Mouse (Mus musculus) limb, embryonic 14.5 days (tissue): ENCODE data around the gene Cd164. TPM values are rescaled to one million over a fixed set of nuclear protein-coding genes. Genes with fewer than 3 reads are reported as not detected.

ENCODE experiments used
- ATAC-seq: fragments of 200-750 bp; cut with Nextera tagmentation; 2 replicates; pipeline ENCODE4 v1.8.0; 2017; ENCODE audit warnings: low read depth, moderate number of reproducible peaks, moderate TSS enrichment; ENCODE audit not compliant: low FRiP score
- DNase-seq: peaks from one replicate; pipeline ENCODE4 v3.0.0-alpha.2; 2015; ENCODE audit warnings: low spot score
- H3K27ac ChIP-seq: fragments of 300-500 bp; sonication (generic); replicated peaks from 2 replicates; pipeline ENCODE4 v1.5.1; 2014; ENCODE audit warnings: low read depth, mild to moderate bottlenecking, low read length, moderate library complexity, mixed read lengths
- H3K27me3 ChIP-seq: fragments of 300-500 bp; sonication (generic); 2 replicates; pipeline ENCODE4 v1.6.1; 2014; ENCODE audit warnings: low read length, mixed read lengths; ENCODE audit not compliant: control insufficient read depth, insufficient read depth
- H3K36me3 ChIP-seq: fragments of 300-500 bp; sonication (generic); 2 replicates; pipeline ENCODE4 v1.6.1; 2014; ENCODE audit warnings: mild to moderate bottlenecking, low read length, moderate library complexity, mixed read lengths; ENCODE audit not compliant: control insufficient read depth, insufficient read depth
- H3K4me1 ChIP-seq: fragments of 300-500 bp; sonication (generic); 2 replicates; pipeline ENCODE4 v1.6.1; 2014; ENCODE audit warnings: antibody characterized with exemption, low read length, mixed read lengths; ENCODE audit not compliant: control insufficient read depth, insufficient read depth
- H3K4me2 ChIP-seq: fragments of 300-500 bp; sonication (generic); replicated peaks from 2 replicates; pipeline ENCODE4 v1.6.1; 2014; ENCODE audit warnings: low read depth, mild to moderate bottlenecking, low read length, moderate library complexity; ENCODE audit not compliant: severe bottlenecking
- H3K4me3 ChIP-seq: fragments of 300-500 bp; sonication (generic); replicated peaks from 2 replicates; pipeline ENCODE4 v1.5.1; 2014; ENCODE audit warnings: low read length
- H3K9ac ChIP-seq: fragments of 300-500 bp; sonication (generic); 2 replicates; pipeline ENCODE4 v1.6.1; 2014; ENCODE audit warnings: mild to moderate bottlenecking, low read depth, low read length, moderate library complexity; ENCODE audit not compliant: severe bottlenecking
- H3K9me3 ChIP-seq: fragments of 300-500 bp; sonication (generic); 2 replicates; pipeline ENCODE4 v1.6.1; 2016; ENCODE audit warnings: low read length; ENCODE audit not compliant: control insufficient read depth
- POLR2A ChIP-seq: fragments of 200-500 bp; IDR thresholded peaks from 2 replicates; pipeline ENCODE4 v1.8.0; 2012; ENCODE audit warnings: inconsistent platforms, mild to moderate bottlenecking, moderate library complexity, borderline replicate concordance; ENCODE audit not compliant: insufficient read depth, insufficient read length; ENCODE audit errors: extremely low read depth
- WGBS: fragments of 180-500 bp; shearing (Covaris S2); extraction: QIAGEN DNeasy Blood & Tissue Kit; methylation state at CpG from one replicate; pipeline ENCODE4 v1.1.7; 2014; 5-methylcytosine and 5-hydroxymethylcytosine counted together
- polyA plus RNA-seq, 2 experiments: library from polyadenylated mRNA; depleted of rRNA in 1 of 2; stranded (reverse) in 1 of 2; unstranded in 1 of 2; fragments of >200 nt; fragmentation: Nextera tagmentation in 1 of 2; extraction: Ambion mirVana in 1 of 2; gene quantifications; 2 replicates each; pipeline versions ENCODE4 v1.2.1 to v1.2.3; 2012 to 2014

Cd164 gene
- polyA plus RNA-seq, 2 experiments = 160 to 209 TPM

GRCm38 (mm10) chr10:41573190-41573589 lies 54.0 kb downstream of the Cd164 start:
- no peak overlapping the region for H3K4me2 ChIP-seq
- no peak overlapping the region for H3K4me3 ChIP-seq
- no peak for ATAC-seq
- no peaks in the 10 kb centered on the region for H3K36me3 ChIP-seq
- TF ChIP-seq POLR2A = no peak
- no peaks in the 10 kb centered on the region for H3K27me3 ChIP-seq
- H3K9ac ChIP-seq = no peak overlapping the region
- no peak for DNase-seq
- no peak overlapping the region for H3K27ac ChIP-seq
- H3K9me3 ChIP-seq = no peaks in the 10 kb centered on the region
- H3K4me1 ChIP-seq = peaks cover 5% of the 10 kb centered on the region
- 16% methylated on average over 6 of the region's 6 CpGs for WGBS

GRCm38 (mm10) chr10:41575451-41576327 lies 56.5 kb downstream of the Cd164 start:
- TF ChIP-seq POLR2A = no peak
- H3K9ac ChIP-seq = no peak overlapping the region
- H3K36me3 ChIP-seq = no peaks in the 10 kb centered on the region
- 41% methylated on average over 8 of the region's 8 CpGs for WGBS
- H3K4me3 ChIP-seq = no peak overlapping the region
- H3K27me3 ChIP-seq = no peaks in the 10 kb centered on the region
- H3K4me1 ChIP-seq = peaks cover 5% of the 10 kb centered on the region
- no peaks in the 10 kb centered on the region for H3K9me3 ChIP-seq
- ATAC-seq (no peak), DNase-seq (no peak)
- H3K4me2 ChIP-seq = no peak overlapping the region
- no peak overlapping the region for H3K27ac ChIP-seq

- no peak overlapping the region for H3K9ac ChIP-seq
- no peak overlapping the region for H3K27ac ChIP-seq
- no peaks in the 10 kb centered on the region for H3K36me3 ChIP-seq
- ATAC-seq (no peak), DNase-seq (no peak)
- H3K4me3 ChIP-seq = no peak overlapping the region
- no peak for TF ChIP-seq POLR2A
- WGBS = 69% methylated on average over 7 of the region's 7 CpGs
- H3K27me3 ChIP-seq = no peaks in the 10 kb centered on the region
- H3K4me1 ChIP-seq = peaks cover 5% of the 10 kb centered on the region
- no peaks in the 10 kb centered on the region for H3K9me3 ChIP-seq
- no peak overlapping the region for H3K4me2 ChIP-seq
These were observed 57.2 kb downstream of the Cd164 start for GRCm38 (mm10) chr10:41576328-41576833.

- H3K4me3 ChIP-seq = no peak overlapping the region
- DNase-seq (no peak), ATAC-seq (no peak)
- no peaks in the 10 kb centered on the region for H3K36me3 ChIP-seq
- WGBS = 50% methylated on average over 1 of the region's 1 CpGs
- no peaks in the 10 kb centered on the region for H3K27me3 ChIP-seq
- no peak overlapping the region for H3K27ac ChIP-seq
- no peak for TF ChIP-seq POLR2A
- H3K4me1 ChIP-seq = peaks cover 9% of the 10 kb centered on the region
- no peaks in the 10 kb centered on the region for H3K9me3 ChIP-seq
- H3K4me2 ChIP-seq = no peak overlapping the region
- no peak overlapping the region for H3K9ac ChIP-seq
These were observed 59.3 kb downstream of the Cd164 start for GRCm38 (mm10) chr10:41578541-41578940.

GRCm38 (mm10) chr10:41580441-41580840 lies 61.2 kb downstream of the Cd164 start:
- no peak for ATAC-seq
- 78% methylated on average over 4 of the region's 4 CpGs for WGBS
- TF ChIP-seq POLR2A = no peak

More at GRCm38 (mm10) chr10:41580441-41580840, 61.2 kb downstream of the Cd164 start:
- Histone ChIP-seq H3K9me3 (no peaks in the 10 kb centered on the region), H3K4me3 (no peak overlapping the region), H3K36me3 (no peaks in the 10 kb centered on the region), H3K9ac (no peak overlapping the region), H3K27me3 (no peaks in the 10 kb centered on the region), H3K4me2 (no peak overlapping the region), H3K4me1 (peaks cover 9% of the 10 kb centered on the region), H3K27ac (no peak overlapping the region)
- no peak for DNase-seq

Other genes with a start within 250 kb of the Cd164 start
- 8.4 and 9.5 TPM in 2 replicates for gene Fig4, start 216.2 kb upstream of the Cd164 start, polyA plus RNA-seq (2012; rRNA removed)
- gene Fig4, start 216.2 kb upstream of the Cd164 start, polyA plus RNA-seq (2014; fragmentation: Nextera tagmentation; extraction: Ambion mirVana) = 18.8 and 20.3 TPM in 2 replicates
- 0.01 TPM in 1 of 2 replicates, not detected in the other for gene Ak9, start 215.4 kb upstream of the Cd164 start, polyA plus RNA-seq (2012; rRNA removed)
- not detected in 2 replicates for gene Ak9, start 215.4 kb upstream of the Cd164 start, polyA plus RNA-seq (2014; fragmentation: Nextera tagmentation; extraction: Ambion mirVana)
- gene Zbtb24, start 69.0 kb upstream of the Cd164 start, polyA plus RNA-seq (2012; rRNA removed) = 21.3 and 22.2 TPM in 2 replicates
- 19.0 and 22.3 TPM in 2 replicates for gene Zbtb24, start 69.0 kb upstream of the Cd164 start, polyA plus RNA-seq (2014; fragmentation: Nextera tagmentation; extraction: Ambion mirVana)
- gene Mical1, start 43.1 kb upstream of the Cd164 start, polyA plus RNA-seq (2012; rRNA removed) = 53.8 and 66.0 TPM in 2 replicates
- gene Mical1, start 43.1 kb upstream of the Cd164 start, polyA plus RNA-seq (2014; fragmentation: Nextera tagmentation; extraction: Ambion mirVana) = 39.5 and 40.2 TPM in 2 replicates
- 75.2 and 86.8 TPM in 2 replicates for gene Smpd2, start 29.0 kb upstream of the Cd164 start, polyA plus RNA-seq (2012; rRNA removed)
- gene Smpd2, start 29.0 kb upstream of the Cd164 start, polyA plus RNA-seq (2014; fragmentation: Nextera tagmentation; extraction: Ambion mirVana) = 46.2 and 49.8 TPM in 2 replicates
- gene Ppil6, start 29.0 kb upstream of the Cd164 start, polyA plus RNA-seq (2012; rRNA removed) = 0.29 and 0.58 TPM in 2 replicates
- 0.52 and 1.1 TPM in 2 replicates for gene Ppil6, start 29.0 kb upstream of the Cd164 start, polyA plus RNA-seq (2014; fragmentation: Nextera tagmentation; extraction: Ambion mirVana)
- gene Ccdc162, start 197.2 kb downstream of the Cd164 start, polyA plus RNA-seq (2012; rRNA removed) = 1.2 and 1.6 TPM in 2 replicates
- gene Ccdc162, start 197.2 kb downstream of the Cd164 start, polyA plus RNA-seq (2014; fragmentation: Nextera tagmentation; extraction: Ambion mirVana) = 0.93 and 2.1 TPM in 2 replicates